Mouse (Mus musculus) lung, embryonic 16.5 days (tissue): ENCODE measurements around the gene Il33. TPM values are rescaled to one million over a fixed set of nuclear protein-coding genes. Genes with fewer than 3 reads are reported as not detected.

Source experiments
- ATAC-seq: fragments of 200-750 bp; cut with Nextera tagmentation; 2 replicates; pipeline ENCODE4 v1.8.0; 2017; ENCODE audit warnings: low read depth, mild to moderate bottlenecking, moderate library complexity
- H3K27ac ChIP-seq: fragments of 300-500 bp; sonication (generic); 2 replicates; pipeline ENCODE4 v1.5.1; 2014; ENCODE audit warnings: mild to moderate bottlenecking, control low read depth, low read length
- H3K27me3 ChIP-seq: fragments of 300-500 bp; sonication (generic); 2 replicates; pipeline ENCODE4 v1.6.1; 2014; ENCODE audit warnings: low read depth, low read length, mixed read lengths; ENCODE audit not compliant: control insufficient read depth, insufficient read depth
- H3K36me3 ChIP-seq: fragments of 300-500 bp; sonication (generic); 2 replicates; pipeline ENCODE4 v1.6.1; 2014; ENCODE audit warnings: low read length; ENCODE audit not compliant: control insufficient read depth, insufficient read depth
- H3K4me1 ChIP-seq: fragments of 300-500 bp; sonication (generic); replicated peaks from 2 replicates; pipeline ENCODE4 v1.6.1; 2014; ENCODE audit warnings: low read length, mixed read lengths; ENCODE audit not compliant: control insufficient read depth, insufficient read depth
- H3K4me2 ChIP-seq: fragments of 300-500 bp; sonication (generic); 2 replicates; pipeline ENCODE4 v1.6.1; 2014; ENCODE audit warnings: low read depth, low read length, control low read depth
- H3K4me3 ChIP-seq: fragments of 300-500 bp; sonication (generic); 2 replicates; pipeline ENCODE4 v1.5.1; 2014; ENCODE audit warnings: mild to moderate bottlenecking, low read length, control low read depth
- H3K9ac ChIP-seq: fragments of 300-500 bp; sonication (generic); 2 replicates; pipeline ENCODE4 v1.6.1; 2014; ENCODE audit warnings: low read length, control low read depth
- H3K9me3 ChIP-seq: fragments of 300-500 bp; sonication (generic); 2 replicates; pipeline ENCODE4 v1.6.1; 2016; ENCODE audit warnings: low read length; ENCODE audit not compliant: control insufficient read depth
- WGBS: fragments of 180-500 bp; shearing (Covaris S2); extraction: QIAGEN DNeasy Blood & Tissue Kit; methylation state at CpG from one replicate; pipeline ENCODE4 v1.1.7; 2014; 5-methylcytosine and 5-hydroxymethylcytosine counted together
- polyA plus RNA-seq: library from polyadenylated mRNA; unstranded; fragments of >200 nt; fragmentation: Nextera tagmentation; extraction: Ambion mirVana; gene quantifications from 2 replicates; pipeline ENCODE4 v1.2.1, GENCODE M21; 2015

The Il33 gene
- polyA plus RNA-seq, 1 experiment from 2014 or later, result 9.1 TPM

DNA sequence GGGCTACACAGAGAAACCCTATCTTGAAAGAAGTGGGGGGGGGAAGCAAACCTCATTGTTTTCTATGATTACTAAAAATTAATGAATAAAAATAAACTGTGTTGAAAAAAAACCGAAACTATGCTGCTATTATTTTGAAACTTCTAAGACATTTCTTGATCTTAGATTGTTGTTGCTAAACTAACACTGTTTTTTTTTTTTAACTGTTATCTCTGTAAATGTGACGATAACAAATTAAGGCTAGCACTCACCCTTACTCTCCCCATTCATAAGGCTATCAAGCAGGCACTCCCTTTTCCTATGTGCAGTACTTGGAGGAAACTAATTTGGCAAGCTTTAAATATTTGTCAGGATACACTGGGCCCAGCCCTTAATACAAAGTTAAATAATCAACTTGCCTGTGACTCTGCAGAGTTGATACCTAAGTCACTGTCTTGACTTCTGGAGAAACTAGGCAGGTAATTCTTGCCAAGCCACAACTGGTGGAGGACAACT, 38.7 kb downstream of the Il33 start:
- Histone ChIP-seq H3K36me3 (no peaks in the 10 kb centered on the region), H3K27ac (no peak overlapping the region), H3K9ac (no peak overlapping the region), H3K4me2 (no peak overlapping the region), H3K4me1 (no peaks in the 10 kb centered on the region), H3K9me3 (peaks cover 2% of the 10 kb centered on the region; the same call in 1 of the 2 replicates), H3K4me3 (no peak overlapping the region), H3K27me3 (no peaks in the 10 kb centered on the region)
- ATAC-seq, result no peak
- WGBS, result 56% methylated on average over 2 of the region's 2 CpGs

DNA sequence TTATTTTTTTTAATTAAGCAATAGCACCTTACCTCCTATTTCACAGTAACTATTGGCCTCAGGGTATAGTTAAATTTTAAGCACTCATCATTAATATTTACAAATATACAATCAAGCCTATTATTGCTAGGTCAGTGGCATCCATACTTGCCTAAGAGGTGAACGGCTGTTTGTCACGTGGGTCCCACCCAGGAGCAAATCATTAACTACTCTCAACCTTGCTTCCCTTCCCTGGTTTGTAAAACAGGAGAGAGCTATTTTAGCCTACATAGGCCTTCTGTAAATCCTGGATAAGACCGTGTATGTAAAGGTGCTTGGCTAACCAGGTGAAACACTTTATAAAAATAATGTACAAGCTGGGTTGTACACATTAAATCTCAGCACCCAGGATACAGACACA, 43.0 kb downstream of the Il33 start:
- Histone ChIP-seq H3K4me2 (no peak overlapping the region), H3K27me3 (no peaks in the 10 kb centered on the region), H3K4me1 (no peaks in the 10 kb centered on the region), H3K27ac (no peak overlapping the region), H3K9me3 (peaks cover 2% of the 10 kb centered on the region; the same call in 1 of the 2 replicates), H3K9ac (no peak overlapping the region), H3K36me3 (no peaks in the 10 kb centered on the region), H3K4me3 (no peak overlapping the region)
- WGBS, result 57% methylated on average over 3 of the region's 3 CpGs
- ATAC-seq, result no peak

DNA sequence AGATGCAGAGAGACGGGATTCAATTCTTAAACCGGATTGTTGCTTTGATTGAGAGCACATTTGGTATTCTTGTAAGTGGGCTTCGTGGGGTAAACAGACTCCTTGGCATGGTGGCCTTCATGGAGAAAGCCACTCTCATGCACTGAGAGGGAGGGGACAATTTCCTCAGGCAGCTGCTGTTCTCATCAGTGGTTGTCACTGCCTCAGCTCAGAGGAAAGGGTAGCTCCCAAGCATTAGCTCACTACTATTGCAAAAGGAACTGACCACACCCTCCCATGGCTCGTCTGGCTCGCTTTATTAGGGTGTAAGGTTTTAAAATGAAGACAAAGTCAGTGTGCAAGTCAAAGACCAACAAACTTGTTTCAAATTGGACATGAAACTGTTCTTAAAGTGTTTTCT, 48.5 kb downstream of the Il33 start:
- H3K4me2 ChIP-seq, result no peak overlapping the region
- no peak for ATAC-seq

DNA sequence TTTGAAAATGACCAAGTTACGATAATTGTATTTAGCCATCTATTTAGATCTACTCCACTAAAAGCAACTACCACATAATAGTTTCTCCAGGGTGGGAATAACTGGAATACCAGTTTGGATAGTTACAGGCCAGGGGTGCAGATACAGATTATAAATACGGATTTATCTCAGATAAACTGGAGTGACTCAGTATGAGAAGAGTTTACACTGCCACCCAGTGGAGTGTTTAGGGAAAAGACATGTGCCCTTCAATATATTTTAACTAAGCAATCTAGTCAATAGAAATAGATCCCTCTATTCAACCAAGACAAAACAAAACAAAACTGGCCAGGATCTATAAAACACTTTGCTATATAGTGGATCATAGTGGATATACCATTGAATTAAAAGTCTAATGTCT, 53.9 kb downstream of the Il33 start:
- ATAC-seq, result no peak
- H3K4me1 ChIP-seq, result no peaks in the 10 kb centered on the region
- no peaks in the 10 kb centered on the region for H3K9me3 ChIP-seq
- 53% methylated on average over 2 of the region's 2 CpGs for WGBS
- no peak overlapping the region for H3K27ac ChIP-seq
- H3K36me3 ChIP-seq, result no peaks in the 10 kb centered on the region
- H3K9ac ChIP-seq, result no peak overlapping the region
- no peak overlapping the region for H3K4me3 ChIP-seq
- no peaks in the 10 kb centered on the region for H3K27me3 ChIP-seq
- no peak overlapping the region for H3K4me2 ChIP-seq

More for the DNA sequence above, 48.5 kb downstream of the Il33 start:
- Histone ChIP-seq H3K9ac (no peak overlapping the region), H3K27me3 (no peaks in the 10 kb centered on the region; the same call in 1 of the 2 replicates), H3K27ac (no peak overlapping the region), H3K4me3 (no peak overlapping the region), H3K9me3 (no peaks in the 10 kb centered on the region), H3K36me3 (no peaks in the 10 kb centered on the region), H3K4me1 (no peaks in the 10 kb centered on the region)
- WGBS, result 70% methylated on average over 5 of the region's 5 CpGs

DNA sequence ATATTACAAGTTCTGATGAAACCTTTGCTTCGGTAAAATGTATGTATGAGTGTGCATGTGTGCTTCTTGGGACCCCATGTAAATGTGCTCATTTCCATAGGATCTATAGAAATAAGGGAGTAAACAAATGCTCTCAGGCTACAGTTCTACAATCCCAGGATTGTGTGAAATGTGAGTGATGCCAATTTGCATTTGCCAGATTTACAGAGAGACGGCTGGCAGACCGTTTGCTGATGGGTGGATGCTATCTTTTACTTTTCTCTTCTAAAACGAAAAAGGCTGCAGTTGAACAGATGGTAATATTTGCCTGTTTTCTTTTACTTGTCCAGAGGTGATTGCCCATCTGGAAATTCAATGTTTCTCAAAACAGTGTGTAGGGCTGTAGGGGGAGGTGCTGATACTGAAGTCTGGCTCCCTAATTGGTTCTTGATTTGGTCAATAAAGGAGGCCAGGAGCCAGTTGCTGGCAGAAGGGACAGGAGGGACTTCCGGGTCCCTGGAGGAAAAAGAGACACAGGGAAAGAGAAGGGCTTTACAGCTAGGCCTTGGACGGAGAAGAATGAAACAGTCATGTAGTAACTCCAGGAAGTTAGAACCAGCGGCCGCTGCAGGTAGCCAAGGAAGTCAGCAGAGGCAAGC, 54.7 kb downstream of the Il33 start:
- Histone ChIP-seq H3K36me3 (no peaks in the 10 kb centered on the region), H3K9ac (no peak overlapping the region), H3K4me3 (no peak overlapping the region), H3K4me1 (no peaks in the 10 kb centered on the region), H3K4me2 (no peak overlapping the region), H3K9me3 (no peaks in the 10 kb centered on the region), H3K27ac (no peak overlapping the region), H3K27me3 (no peaks in the 10 kb centered on the region)
- WGBS, result 75% methylated on average over 8 of the region's 8 CpGs
- no peak for ATAC-seq

DNA sequence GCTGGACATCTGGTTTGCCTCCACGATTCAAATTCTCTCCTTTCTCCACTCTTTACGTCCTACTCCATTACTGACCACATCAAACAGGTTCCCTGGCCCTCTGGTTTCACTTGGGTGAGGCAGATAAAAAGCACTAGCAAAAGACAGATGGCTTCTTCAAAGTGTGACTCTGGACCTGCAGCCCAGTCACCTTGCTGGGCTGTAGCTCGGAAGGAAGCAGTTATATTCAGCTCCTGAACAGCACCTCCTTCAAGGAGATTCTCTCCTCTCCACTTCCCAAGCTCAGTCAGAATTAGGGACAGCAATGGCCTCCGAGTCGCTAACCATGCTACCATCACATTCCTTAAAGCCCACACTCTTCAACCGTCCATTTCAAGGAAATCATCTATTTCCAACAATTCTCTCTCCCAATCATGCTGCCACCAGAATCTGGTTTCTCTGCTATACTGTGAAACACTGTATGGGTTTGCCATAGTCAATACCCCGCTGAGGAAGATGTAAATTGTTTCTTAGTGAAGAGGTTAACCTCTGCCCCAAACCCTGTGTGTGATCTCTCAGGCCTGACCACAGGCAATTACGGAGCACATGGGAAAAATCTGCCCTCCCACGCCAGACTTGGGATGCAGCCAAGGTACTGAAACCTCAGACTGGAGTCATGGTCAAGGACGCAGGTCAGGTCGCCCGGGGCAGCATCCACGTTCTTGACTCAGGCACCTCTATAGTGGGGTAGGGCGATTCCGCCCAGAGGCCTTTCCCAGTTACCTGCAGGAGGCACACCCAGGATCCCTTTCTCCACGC, 59.5 kb downstream of the Il33 start:
- H3K27me3 ChIP-seq, result no peaks in the 10 kb centered on the region
- H3K9me3 ChIP-seq, result no peaks in the 10 kb centered on the region
- WGBS, result 74% methylated on average over 16 of the region's 16 CpGs
- no peak for ATAC-seq
- H3K4me1 ChIP-seq, result no peaks in the 10 kb centered on the region
- H3K27ac ChIP-seq, result no peak overlapping the region
- no peak overlapping the region for H3K9ac ChIP-seq
- no peak overlapping the region for H3K4me3 ChIP-seq
- no peak overlapping the region for H3K4me2 ChIP-seq
- H3K36me3 ChIP-seq, result no peaks in the 10 kb centered on the region

DNA sequence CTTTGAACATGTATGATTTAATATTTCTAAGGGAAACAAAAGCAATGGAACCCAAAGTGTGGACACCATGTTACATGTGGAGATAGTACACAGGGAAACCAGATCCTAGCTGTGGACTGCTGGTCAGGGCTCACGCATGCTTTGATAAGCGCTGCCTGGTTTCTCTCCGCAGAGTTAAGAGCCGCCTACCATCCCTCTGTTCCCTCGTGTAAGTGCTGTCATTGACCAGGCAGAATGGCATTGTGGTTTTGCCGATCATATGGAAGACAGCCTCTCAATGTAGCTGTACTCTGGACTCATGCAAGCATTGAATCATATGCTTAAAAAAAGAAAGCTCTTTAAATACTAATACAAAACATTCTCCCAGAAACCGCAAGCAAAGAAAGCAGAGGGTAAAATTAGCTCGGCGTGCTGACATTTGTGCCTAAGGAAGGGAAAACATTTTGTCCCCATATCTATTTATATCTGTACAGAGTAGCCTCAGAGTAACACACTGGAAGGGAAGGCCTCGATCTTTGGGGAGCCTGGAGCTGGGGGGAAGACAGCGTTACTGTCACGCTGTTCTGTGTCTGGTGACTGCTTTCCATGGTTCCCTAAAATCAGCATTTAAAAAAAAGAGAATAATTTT, 61.7 kb downstream of the Il33 start:
- Histone ChIP-seq H3K27ac (no peak overlapping the region), H3K4me2 (no peak overlapping the region), H3K4me1 (no peaks in the 10 kb centered on the region), H3K4me3 (no peak overlapping the region), H3K9me3 (no peaks in the 10 kb centered on the region), H3K9ac (no peak overlapping the region), H3K36me3 (no peaks in the 10 kb centered on the region), H3K27me3 (no peaks in the 10 kb centered on the region)
- ATAC-seq, result no peak
- 79% methylated on average over 12 of the region's 12 CpGs for WGBS

DNA sequence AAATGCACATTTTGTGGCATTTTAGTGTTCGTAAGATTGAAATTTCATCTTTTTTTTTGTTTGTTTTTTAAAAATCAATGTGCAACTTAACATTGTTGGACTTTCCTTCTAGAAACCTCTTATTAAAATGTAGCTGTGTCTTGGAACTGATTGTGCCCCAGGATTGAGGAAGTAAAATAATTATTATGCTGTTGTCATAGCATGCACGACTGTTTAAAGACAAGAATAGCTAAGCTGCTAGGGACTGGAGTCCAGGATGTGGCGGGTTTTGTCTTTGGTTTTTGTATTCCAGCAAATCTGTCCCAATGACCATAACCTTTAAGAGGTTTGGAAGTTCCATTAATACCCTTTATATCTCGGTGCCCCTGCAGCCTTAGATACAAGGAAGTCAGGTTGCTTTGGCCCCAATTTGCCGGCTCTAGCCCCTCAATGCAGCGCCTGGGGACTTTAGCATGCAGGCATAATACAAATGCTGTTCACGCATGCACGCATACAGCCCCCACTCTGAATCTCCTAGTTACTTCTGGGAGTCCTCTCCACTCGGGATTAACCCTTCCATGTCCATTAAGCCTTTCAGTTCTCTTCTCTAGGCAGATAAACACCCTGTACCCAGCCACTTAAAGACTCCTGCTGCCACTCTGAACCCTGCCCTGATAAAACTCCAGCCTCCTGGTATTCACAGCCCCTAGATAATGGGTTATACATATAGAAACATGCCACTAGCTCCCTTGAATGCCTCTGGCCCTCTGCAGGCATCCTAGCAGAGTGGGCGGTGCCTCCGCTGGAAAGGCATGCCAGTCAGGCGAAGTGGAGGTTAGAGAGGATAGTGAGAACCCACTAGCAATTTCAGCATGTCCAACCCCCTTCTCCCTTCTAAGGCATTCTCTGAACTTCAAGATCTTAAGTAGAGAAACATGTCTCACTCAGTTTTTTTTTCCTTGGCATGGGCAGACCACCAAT, 75.8 kb downstream of the Il33 start:
- ATAC-seq, result no peak
- no peak overlapping the region for H3K4me3 ChIP-seq
- WGBS, result 60% methylated on average over 12 of the region's 12 CpGs
- no peaks in the 10 kb centered on the region for H3K36me3 ChIP-seq
- H3K9ac ChIP-seq, result no peak overlapping the region
- H3K9me3 ChIP-seq, result no peaks in the 10 kb centered on the region
- H3K27ac ChIP-seq, result no peak overlapping the region
- no peak overlapping the region for H3K4me2 ChIP-seq
- H3K27me3 ChIP-seq, result no peaks in the 10 kb centered on the region
- no peaks in the 10 kb centered on the region for H3K4me1 ChIP-seq
